Mouse (Mus musculus) heart, postnatal 0 days (tissue): ENCODE results near the gene Mrgprg. TPM values are rescaled to one million over a fixed set of nuclear protein-coding genes. Genes with fewer than 3 reads are reported as not detected.

Source experiments
- ATAC-seq: fragments of 200-750 bp; cut with Nextera tagmentation; 2 replicates; pipeline ENCODE4 v1.8.0; 2017; ENCODE audit warnings: low read depth, moderate number of reproducible peaks, moderate library complexity; ENCODE audit not compliant: insufficient read depth
- DNase-seq: peaks from one replicate; pipeline ENCODE4 v3.0.0-alpha.2; 2016; ENCODE audit warnings: low spot score
- H3K27ac ChIP-seq: fragments of 300-500 bp; sonication (generic); 2 replicates; pipeline ENCODE4 v1.5.1; 2014; ENCODE audit warnings: low read depth, mild to moderate bottlenecking
- H3K27me3 ChIP-seq: fragments of 300-500 bp; sonication (generic); 2 replicates; pipeline ENCODE4 v1.6.1; 2014; ENCODE audit warnings: low read length, mixed read lengths; ENCODE audit not compliant: control insufficient read depth, insufficient read depth
- H3K36me3 ChIP-seq: fragments of 300-500 bp; sonication (generic); replicated peaks from 2 replicates; pipeline ENCODE4 v1.6.1; 2014; ENCODE audit warnings: low read length, mixed read lengths; ENCODE audit not compliant: control insufficient read depth, insufficient read depth
- H3K4me1 ChIP-seq: fragments of 300-500 bp; sonication (generic); 2 replicates; pipeline ENCODE4 v1.6.1; 2014; ENCODE audit warnings: antibody characterized with exemption; ENCODE audit not compliant: control insufficient read depth, insufficient read depth
- H3K4me2 ChIP-seq: fragments of 300-500 bp; sonication (generic); 2 replicates; pipeline ENCODE4 v1.6.1; 2014; ENCODE audit warnings: low read depth, mild to moderate bottlenecking, low read length, moderate library complexity
- H3K4me3 ChIP-seq: fragments of 300-500 bp; sonication (generic); 2 replicates; pipeline ENCODE4 v1.5.1; 2014; ENCODE audit warnings: low read depth, low read length
- H3K9ac ChIP-seq: fragments of 300-500 bp; sonication (generic); replicated peaks from 2 replicates; pipeline ENCODE4 v1.6.1; 2014; ENCODE audit warnings: low read depth, low read length, mixed read lengths
- H3K9me3 ChIP-seq: fragments of 300-500 bp; sonication (generic); replicated peaks from 2 replicates; pipeline ENCODE4 v1.6.1; 2016; ENCODE audit warnings: low read length; ENCODE audit not compliant: control insufficient read depth
- CTCF ChIP-seq: IDR thresholded peaks from 2 replicates; pipeline ENCODE4 v1.5.1; 2016; ENCODE audit warnings: antibody characterized with exemption, control low read depth, low read depth
- EP300 ChIP-seq: IDR thresholded peaks from 2 replicates; pipeline ENCODE4 v1.6.1; 2016; ENCODE audit warnings: antibody characterized with exemption, low read depth
- WGBS: fragments of 180-500 bp; shearing (Covaris S2); extraction: QIAGEN DNeasy Blood & Tissue Kit; methylation state at CpG from one replicate; pipeline ENCODE4 v1.1.7; 2014; 5-methylcytosine and 5-hydroxymethylcytosine counted together
- polyA plus RNA-seq: library from polyadenylated mRNA; unstranded; fragments of >200 nt; fragmentation: Nextera tagmentation; extraction: Ambion mirVana; gene quantifications from 2 replicates; pipeline ENCODE4 v1.2.1, GENCODE M21; 2015
- total RNA-seq: library from RNA; depleted of rRNA; stranded (reverse); fragments of >200 nt; gene quantifications from 2 replicates; pipeline ENCODE4 v1.2.3, GENCODE M21; 2014; ENCODE audit warnings: low replicate concordance

Gene Mrgprg
- total and polyA plus RNA-seq, 2 experiments from 2014 or later: not detected

- Histone ChIP-seq H3K4me1 (no peaks in the 10 kb centered on the region; the same call in 1 of the 2 replicates), H3K4me2 (peak overlapping the region; percentile 50), H3K27ac (0 out of 2 replicates have a peak overlapping the region, but pooled peaks have one; percentile 25), H3K9ac (no peak overlapping the region), H3K4me3 (0 out of 2 replicates have a peak overlapping the region, but pooled peaks have one; percentile 15), H3K36me3 (no peaks in the 10 kb centered on the region), H3K27me3 (no peaks in the 10 kb centered on the region), H3K9me3 (no peaks in the 10 kb centered on the region)
- DNase-seq (peak; percentile 90), ATAC-seq (peak; percentile 92)
- TF ChIP-seq EP300 (no peak), CTCF (peak; percentile 96)
- 6% methylated on average over 16 of the region's 16 CpGs for WGBS
These were observed 18.5 kb downstream of the Mrgprg start for GRCm38 (mm10) chr7:143748041-143748868.

DNA sequence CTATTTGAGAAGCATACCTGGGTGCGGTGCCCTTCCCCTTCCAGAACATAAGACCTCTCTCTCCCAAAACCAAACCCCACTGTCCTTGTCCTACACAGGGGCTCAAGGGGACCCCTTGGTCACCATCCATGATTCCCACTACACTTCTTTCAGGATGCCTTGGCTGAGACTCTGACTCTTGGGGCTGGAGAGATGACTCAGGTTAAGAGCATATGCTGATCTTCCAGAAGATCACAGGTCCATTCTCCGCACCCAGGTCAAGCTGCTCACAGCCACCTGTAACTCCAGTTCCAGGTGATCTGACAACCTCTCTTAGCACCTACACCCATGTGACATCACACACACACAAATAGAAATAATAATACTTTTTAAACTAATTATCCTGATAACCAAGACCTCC is 26.1 kb downstream of the Mrgprg start:
- peak overlapping the region; percentile 84 for H3K4me2 ChIP-seq
- no peaks in the 10 kb centered on the region for H3K36me3 ChIP-seq
- H3K4me1 ChIP-seq: peaks cover 28% of the 10 kb centered on the region
- H3K27me3 ChIP-seq: no peaks in the 10 kb centered on the region
- peak overlapping the region; percentile 77 for H3K9ac ChIP-seq
- WGBS: 31% methylated on average over 2 of the region's 2 CpGs
- TF ChIP-seq CTCF: no peak
- TF ChIP-seq EP300: no peak
- peak overlapping the region; percentile 70 for H3K4me3 ChIP-seq
- ATAC-seq (no peak), DNase-seq (no peak)
- H3K27ac ChIP-seq: peak overlapping the region; percentile 82; the same call in 1 of the 2 replicates
- no peaks in the 10 kb centered on the region for H3K9me3 ChIP-seq

GRCm38 (mm10) chr7:143739511-143740461 is 27.0 kb downstream of the Mrgprg start:
- no peak for TF ChIP-seq CTCF
- TF ChIP-seq EP300: no peak
- H3K9me3 ChIP-seq: no peaks in the 10 kb centered on the region
- DNase-seq (peak; percentile 87), ATAC-seq (peak; percentile 95)
- H3K36me3 ChIP-seq: no peaks in the 10 kb centered on the region
- peak overlapping the region; percentile 70 for H3K4me3 ChIP-seq
- peak overlapping the region; percentile 77 for H3K9ac ChIP-seq
- WGBS: 2% methylated on average over 33 of the region's 38 CpGs
- H3K4me1 ChIP-seq: peaks cover 28% of the 10 kb centered on the region
- peak overlapping the region; percentile 84 for H3K4me2 ChIP-seq
- peak overlapping the region; percentile 82 for H3K27ac ChIP-seq
- no peaks in the 10 kb centered on the region for H3K27me3 ChIP-seq

DNA sequence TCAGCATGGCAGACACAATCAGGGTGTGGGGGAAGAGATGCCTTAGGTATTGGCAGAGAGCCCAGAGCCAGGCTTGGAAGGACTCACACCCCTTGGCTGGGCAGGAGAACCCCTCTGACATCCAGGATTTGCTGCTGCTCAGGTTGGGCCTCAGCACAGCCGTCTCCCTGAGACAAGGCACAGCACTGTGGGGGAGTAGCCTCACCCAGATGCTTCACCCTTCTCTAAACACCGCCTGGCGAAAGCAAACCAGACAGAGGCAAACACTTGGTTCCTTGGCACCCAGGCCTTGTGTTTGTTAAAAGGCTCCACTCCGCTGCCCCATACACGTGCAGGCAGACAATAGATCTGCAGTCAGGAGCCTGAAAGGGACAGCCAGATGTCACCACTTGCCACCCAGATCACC is 28.2 kb downstream of the Mrgprg start:
- ATAC-seq (peak; percentile 15; the same call in 1 of the 2 replicates), DNase-seq (no peak)
- Histone ChIP-seq H3K27me3 (no peaks in the 10 kb centered on the region), H3K9me3 (no peaks in the 10 kb centered on the region), H3K36me3 (no peaks in the 10 kb centered on the region), H3K4me2 (peak overlapping the region; percentile 84), H3K27ac (peak overlapping the region; percentile 82), H3K4me1 (peaks cover 28% of the 10 kb centered on the region), H3K9ac (peak overlapping the region; percentile 77; the same call in 1 of the 2 replicates), H3K4me3 (peak overlapping the region; percentile 70)
- TF ChIP-seq EP300 (no peak), CTCF (no peak)
- WGBS: 9% methylated on average over 5 of the region's 5 CpGs

DNA sequence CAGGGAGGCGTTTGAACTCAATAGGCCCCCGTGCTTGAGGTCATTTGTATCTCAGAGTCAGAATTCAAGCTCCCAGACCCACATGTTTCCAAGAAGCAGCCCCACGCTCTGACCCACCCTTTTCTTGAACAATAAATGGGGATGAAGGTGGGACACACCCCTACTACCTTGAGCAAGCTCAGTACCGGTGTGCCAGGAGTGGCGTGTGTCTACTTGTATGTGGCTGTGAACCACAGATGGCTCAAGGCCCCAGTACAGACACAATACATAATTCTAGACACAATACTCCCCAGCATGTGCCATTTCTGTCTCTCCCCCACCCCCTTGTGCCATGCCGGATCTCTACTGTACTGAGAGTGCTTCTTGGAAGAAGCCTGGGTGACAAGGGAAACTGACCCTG is 28.6 kb downstream of the Mrgprg start:
- 47% methylated on average over 6 of the region's 6 CpGs for WGBS
- DNase-seq: peak; percentile 41
- Histone ChIP-seq H3K9ac (no peak overlapping the region), H3K9me3 (no peaks in the 10 kb centered on the region), H3K27ac (peak overlapping the region; percentile 82; the same call in 1 of the 2 replicates), H3K4me1 (peaks cover 28% of the 10 kb centered on the region), H3K4me2 (peak overlapping the region; percentile 84), H3K36me3 (no peaks in the 10 kb centered on the region), H3K27me3 (no peaks in the 10 kb centered on the region), H3K4me3 (peak overlapping the region; percentile 70; the same call in 1 of the 2 replicates)
- ATAC-seq: no peak
- TF ChIP-seq CTCF: no peak
- TF ChIP-seq EP300: no peak
